8 mouse cellular contexts compared by ENCODE assay signal in the genomic region with DNA sequence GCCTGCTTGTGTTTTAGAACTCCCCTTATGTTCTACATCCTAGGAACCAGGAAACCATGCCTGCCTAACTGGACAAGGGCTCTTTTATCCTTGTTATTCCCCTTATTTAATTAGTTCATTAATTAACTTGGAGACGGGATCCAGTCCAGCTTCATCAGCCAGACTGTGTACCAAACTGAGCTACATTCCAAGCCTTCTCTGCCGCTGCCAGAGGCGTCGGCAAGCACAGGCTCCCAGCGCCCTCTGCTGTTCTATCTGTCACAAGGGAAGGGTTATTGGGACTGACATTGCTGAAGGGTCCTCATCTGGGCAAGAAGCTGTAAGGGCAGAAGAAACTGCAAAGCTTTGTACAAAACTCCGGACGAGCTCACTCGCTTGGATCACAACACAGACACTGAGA. TPM values are rescaled to one million over a fixed set of nuclear protein-coding genes. Genes with fewer than 3 reads are reported as not detected.
DNase-seq lines count a peak whose midpoint lies in the region; ATAC-seq and TF ChIP-seq lines count a peak whose summit lies in the region.

No protein-coding gene starts in this region.

- H3K27me3 ChIP-seq in midbrain, embryonic 14.5 days (ENCODE audit: control insufficient read depth, insufficient read depth, low read length), result no peaks in the 10 kb centered on the region
- H3K27me3 ChIP-seq in midbrain, embryonic 15.5 days (replicated peaks), result no peaks in the 10 kb centered on the region
- no peaks in the 10 kb centered on the region for H3K27me3 ChIP-seq in hindbrain, embryonic 16.5 days (replicated peaks; ENCODE audit: control insufficient read depth, insufficient read depth, low read length)
- no peaks in the 10 kb centered on the region for H3K27me3 ChIP-seq in midbrain, postnatal 0 days (ENCODE audit: insufficient read depth, low read length)
- H3K27me3 ChIP-seq in testis, adult 2 months (ENCODE audit: control insufficient read depth, insufficient read depth, low read length), result no peaks in the 10 kb centered on the region

- no peak overlapping the region for H3K4me3 ChIP-seq in midbrain, embryonic 14.5 days (replicated peaks; ENCODE audit: low read depth, low read length)
- no peak overlapping the region for H3K4me3 ChIP-seq in midbrain, embryonic 15.5 days
- H3K4me3 ChIP-seq in hindbrain, embryonic 16.5 days (ENCODE audit: low read length), result no peak overlapping the region
- H3K4me3 ChIP-seq in midbrain, postnatal 0 days (ENCODE audit: low read depth, low read length), result no peak overlapping the region
- H3K4me3 ChIP-seq in testis, adult 2 months (ENCODE audit: control insufficient read depth, low read depth, low read length), result no peak overlapping the region

- H3K4me1 ChIP-seq in midbrain, embryonic 14.5 days (ENCODE audit: control insufficient read depth, insufficient read depth, low read length), result no peaks in the 10 kb centered on the region
- no peaks in the 10 kb centered on the region for H3K4me1 ChIP-seq in midbrain, embryonic 15.5 days
- H3K4me1 ChIP-seq in hindbrain, embryonic 16.5 days (ENCODE audit: control insufficient read depth, insufficient read depth, low read depth, low read length), result no peaks in the 10 kb centered on the region; the same call in 1 of the 2 replicates
- no peaks in the 10 kb centered on the region for H3K4me1 ChIP-seq in midbrain, postnatal 0 days (ENCODE audit: insufficient read depth, low read length)
- no peaks in the 10 kb centered on the region for H3K4me1 ChIP-seq in testis, adult 2 months (ENCODE audit: control insufficient read depth, insufficient read depth, low read length)

- no peak overlapping the region for H3K9ac ChIP-seq in midbrain, embryonic 14.5 days (replicated peaks; ENCODE audit: low read length)
- H3K9ac ChIP-seq in midbrain, embryonic 15.5 days, result no peak overlapping the region
- H3K9ac ChIP-seq in hindbrain, embryonic 16.5 days (ENCODE audit: low read depth, low read length), result no peak overlapping the region
- H3K9ac ChIP-seq in midbrain, postnatal 0 days (replicated peaks; ENCODE audit: low read length, poor library complexity, severe bottlenecking), result no peak overlapping the region

- H3K4me2 ChIP-seq in midbrain, embryonic 14.5 days (ENCODE audit: low read length), result no peak overlapping the region
- H3K4me2 ChIP-seq in midbrain, embryonic 15.5 days, result no peak overlapping the region
- H3K4me2 ChIP-seq in hindbrain, embryonic 16.5 days (ENCODE audit: low read length), result no peak overlapping the region
- no peak overlapping the region for H3K4me2 ChIP-seq in midbrain, postnatal 0 days (ENCODE audit: low read depth, low read length, poor library complexity, severe bottlenecking)

- H3K36me3 ChIP-seq in midbrain, embryonic 14.5 days (ENCODE audit: control insufficient read depth, insufficient read depth, low read length), result no peaks in the 10 kb centered on the region
- H3K36me3 ChIP-seq in midbrain, embryonic 15.5 days (replicated peaks), result no peaks in the 10 kb centered on the region
- no peaks in the 10 kb centered on the region for H3K36me3 ChIP-seq in hindbrain, embryonic 16.5 days (ENCODE audit: control insufficient read depth, insufficient read depth, low read length)
- no peaks in the 10 kb centered on the region for H3K36me3 ChIP-seq in midbrain, postnatal 0 days (ENCODE audit: insufficient read depth, low read length)
- H3K36me3 ChIP-seq in testis, adult 2 months (ENCODE audit: control insufficient read depth, insufficient read depth, low read length), result no peaks in the 10 kb centered on the region

- no peaks in the 10 kb centered on the region for H3K9me3 ChIP-seq in midbrain, embryonic 14.5 days (ENCODE audit: control insufficient read depth, low read length)
- no peaks in the 10 kb centered on the region for H3K9me3 ChIP-seq in midbrain, embryonic 15.5 days
- no peaks in the 10 kb centered on the region for H3K9me3 ChIP-seq in hindbrain, embryonic 16.5 days (ENCODE audit: control insufficient read depth, low read length)
- no peaks in the 10 kb centered on the region for H3K9me3 ChIP-seq in midbrain, postnatal 0 days (ENCODE audit: low read length)

- TF ChIP-seq POLR2A in testis, adult 2 months (IDR thresholded peaks at IDR 0.05; ENCODE audit: control insufficient read depth, low read depth, low read length), result no peak

- peak; percentile 90 for DNase-seq in midbrain, embryonic 14.5 days
- DNase-seq in cerebellum, adult 18-20 months, result peak; percentile 56 to 64
- DNase-seq in forelimb bud, embryonic 11.5 days (ENCODE audit: low read depth, low spot score), result peak; percentile 68
- DNase-seq in layer of hippocampus, postnatal 36 days, result peak; percentile 75 to 76
- DNase-seq in midbrain, postnatal 0 days (ENCODE audit: low spot score), result peak; percentile 86

- WGBS in midbrain, embryonic 14.5 days, result 5% methylated on average over 8 of the region's 8 CpGs
- 4% methylated on average over 8 of the region's 8 CpGs for WGBS in midbrain, embryonic 15.5 days
- 4% methylated on average over 8 of the region's 8 CpGs for WGBS in hindbrain, embryonic 16.5 days
- WGBS in midbrain, postnatal 0 days, result 6% methylated on average over 8 of the region's 8 CpGs

- peak; percentile 95 for TF ChIP-seq CTCF in midbrain, postnatal 0 days (IDR thresholded peaks at IDR 0.05)
- TF ChIP-seq CTCF in testis, adult 2 months (IDR thresholded peaks at IDR 0.05; ENCODE audit: control insufficient read depth, insufficient read depth, insufficient replicate concordance, low read depth, low read length), result peak; percentile 72; the same call in 1 of the 2 replicates

- no peak for ATAC-seq in midbrain, embryonic 14.5 days (ENCODE audit: low FRiP score, low TSS enrichment)
- no peak for ATAC-seq in midbrain, embryonic 15.5 days (replicated peaks)
- ATAC-seq in hindbrain, embryonic 16.5 days, result peak; percentile 71
- ATAC-seq in midbrain, postnatal 0 days (ENCODE audit: low FRiP score), result no peak

- no peak overlapping the region for H3K27ac ChIP-seq in midbrain, embryonic 14.5 days (replicated peaks; ENCODE audit: low read depth, low read length)
- no peak overlapping the region for H3K27ac ChIP-seq in midbrain, embryonic 15.5 days
- no peak overlapping the region for H3K27ac ChIP-seq in hindbrain, embryonic 16.5 days (ENCODE audit: low read depth, low read length)
- H3K27ac ChIP-seq in midbrain, postnatal 0 days (ENCODE audit: low read depth, low read length), result no peak overlapping the region
- no peak overlapping the region for H3K27ac ChIP-seq in testis, adult 2 months (ENCODE audit: control insufficient read depth, insufficient read depth, low read depth, low read length)

RNA-seq across cellular contexts. Expression of a gene that starts 22.3 kb away (rescaled TPM):
- polyA plus RNA-seq in midbrain, embryonic 14.5 days (2014; fragmentation: Nextera tagmentation; extraction: Ambion mirVana), result 90.7 and 101 TPM in 2 replicates
- 103 and 108 TPM in 2 replicates for polyA plus RNA-seq in midbrain, embryonic 15.5 days (2015; fragmentation: Nextera tagmentation; extraction: Ambion mirVana)
- 93.5 and 98.6 TPM in 2 replicates for polyA plus RNA-seq in hindbrain, embryonic 16.5 days (2015; fragmentation: Nextera tagmentation; extraction: Ambion mirVana)
- total RNA-seq in layer of hippocampus, postnatal 36 days (2021), result 10 to 100 TPM; 41.4 to 43.7 TPM
- 67.4 and 78.3 TPM in 2 replicates for total RNA-seq in midbrain, postnatal 0 days (2014; rRNA removed)
- 96.3 and 107 TPM in 2 replicates for polyA plus RNA-seq in midbrain, postnatal 0 days (2015; fragmentation: Nextera tagmentation; extraction: Ambion mirVana)
- 17.9 and 18.7 TPM in 2 replicates for polyA plus RNA-seq in testis, adult 2 months (2012; rRNA removed)

RNA-seq across cellular contexts. Expression of a gene that starts 27.7 kb away (rescaled TPM):
- not detected in 2 replicates for polyA plus RNA-seq in midbrain, embryonic 14.5 days (2014; fragmentation: Nextera tagmentation; extraction: Ambion mirVana)
- not detected in 2 replicates for polyA plus RNA-seq in midbrain, embryonic 15.5 days (2015; fragmentation: Nextera tagmentation; extraction: Ambion mirVana)
- not detected in 2 replicates for polyA plus RNA-seq in hindbrain, embryonic 16.5 days (2015; fragmentation: Nextera tagmentation; extraction: Ambion mirVana)
- total RNA-seq in layer of hippocampus, postnatal 36 days (2021), result not detected
- total RNA-seq in midbrain, postnatal 0 days (2014; rRNA removed), result not detected in 2 replicates
- not detected in 2 replicates for polyA plus RNA-seq in midbrain, postnatal 0 days (2015; fragmentation: Nextera tagmentation; extraction: Ambion mirVana)
- polyA plus RNA-seq in testis, adult 2 months (2012; rRNA removed), result not detected in 2 replicates

RNA-seq across cellular contexts. Expression of a gene that starts 29.5 kb away (rescaled TPM):
- polyA plus RNA-seq in midbrain, embryonic 14.5 days (2014; fragmentation: Nextera tagmentation; extraction: Ambion mirVana), result 7.5 and 7.6 TPM in 2 replicates
- 8.3 and 8.7 TPM in 2 replicates for polyA plus RNA-seq in midbrain, embryonic 15.5 days (2015; fragmentation: Nextera tagmentation; extraction: Ambion mirVana)
- polyA plus RNA-seq in hindbrain, embryonic 16.5 days (2015; fragmentation: Nextera tagmentation; extraction: Ambion mirVana), result 8.1 and 9.5 TPM in 2 replicates
- total RNA-seq in layer of hippocampus, postnatal 36 days (2021), result 1 to 10 TPM; 7.1 to 8.8 TPM
- total RNA-seq in midbrain, postnatal 0 days (2014; rRNA removed), result 1.8 and 5.7 TPM in 2 replicates
- polyA plus RNA-seq in midbrain, postnatal 0 days (2015; fragmentation: Nextera tagmentation; extraction: Ambion mirVana), result 6.3 and 6.8 TPM in 2 replicates
- 0.14 and 0.38 TPM in 2 replicates for polyA plus RNA-seq in testis, adult 2 months (2012; rRNA removed)

RNA-seq across cellular contexts. Expression of a gene that starts 29.8 kb away (rescaled TPM):
- 21.1 and 23.1 TPM in 2 replicates for polyA plus RNA-seq in midbrain, embryonic 14.5 days (2014; fragmentation: Nextera tagmentation; extraction: Ambion mirVana)
- polyA plus RNA-seq in midbrain, embryonic 15.5 days (2015; fragmentation: Nextera tagmentation; extraction: Ambion mirVana), result 31.7 and 34.9 TPM in 2 replicates
- polyA plus RNA-seq in hindbrain, embryonic 16.5 days (2015; fragmentation: Nextera tagmentation; extraction: Ambion mirVana), result 30.7 and 33.6 TPM in 2 replicates
- 10 to 100 TPM; 34.8 to 36.3 TPM for total RNA-seq in layer of hippocampus, postnatal 36 days (2021)
- 10.4 and 12.9 TPM in 2 replicates for total RNA-seq in midbrain, postnatal 0 days (2014; rRNA removed)
- 24.2 and 25.2 TPM in 2 replicates for polyA plus RNA-seq in midbrain, postnatal 0 days (2015; fragmentation: Nextera tagmentation; extraction: Ambion mirVana)
- 8.9 and 9.4 TPM in 2 replicates for polyA plus RNA-seq in testis, adult 2 months (2012; rRNA removed)

RNA-seq across cellular contexts. Expression of a gene that starts 30.0 kb away (rescaled TPM):
- 1.1 TPM in 2 replicates for polyA plus RNA-seq in midbrain, embryonic 14.5 days (2014; fragmentation: Nextera tagmentation; extraction: Ambion mirVana)
- polyA plus RNA-seq in midbrain, embryonic 15.5 days (2015; fragmentation: Nextera tagmentation; extraction: Ambion mirVana), result 1.7 and 2.0 TPM in 2 replicates
- polyA plus RNA-seq in hindbrain, embryonic 16.5 days (2015; fragmentation: Nextera tagmentation; extraction: Ambion mirVana), result 3.1 and 3.9 TPM in 2 replicates
- total RNA-seq in layer of hippocampus, postnatal 36 days (2021), result 1 to 10 TPM; 1.7 to 2.0 TPM
- total RNA-seq in midbrain, postnatal 0 days (2014; rRNA removed), result 0.66 and 2.7 TPM in 2 replicates
- 2.9 TPM in 2 replicates for polyA plus RNA-seq in midbrain, postnatal 0 days (2015; fragmentation: Nextera tagmentation; extraction: Ambion mirVana)
- 34.6 and 39.1 TPM in 2 replicates for polyA plus RNA-seq in testis, adult 2 months (2012; rRNA removed)
